Mouse (Mus musculus): ENCODE measurements at regions not wholly inside any gene's neighbourhood (a gene's known extent, or its start where the extent isn't known, plus 50 kb on each side); places are given as distances from the start of the nearest gene placed in this dataset.
A peak's percentile ranks its signal among the peaks of the same experiment; 100 is the strongest.

GRCm38 (mm10) chr9:61251606-61252005 is 120.6 kb upstream of the Tle3 start:
- H3K9ac ChIP-seq (ENCODE audit: low read depth, low read length), result no peak overlapping the region
- no peak for TF ChIP-seq CTCF (IDR thresholded peaks at IDR 0.05; ENCODE audit: low read depth)
- no peak overlapping the region for H3K4me3 ChIP-seq (ENCODE audit: low read depth, low read length)
- no peak for ATAC-seq
- H3K36me3 ChIP-seq (ENCODE audit: control insufficient read depth, insufficient read depth), result no peaks in the 10 kb centered on the region
- no peaks in the 10 kb centered on the region for H3K9me3 ChIP-seq (ENCODE audit: control insufficient read depth)
- 60% methylated on average over 6 of the region's 6 CpGs for WGBS
- H3K27me3 ChIP-seq (replicated peaks; ENCODE audit: control insufficient read depth, insufficient read depth, low read length), result no peaks in the 10 kb centered on the region
- no peaks in the 10 kb centered on the region for H3K4me1 ChIP-seq (replicated peaks; ENCODE audit: control insufficient read depth, insufficient read depth, low read length)
- no peak overlapping the region for H3K27ac ChIP-seq (ENCODE audit: low read depth, low read length)
- no peak overlapping the region for H3K4me2 ChIP-seq (replicated peaks; ENCODE audit: low read depth)

DNA sequence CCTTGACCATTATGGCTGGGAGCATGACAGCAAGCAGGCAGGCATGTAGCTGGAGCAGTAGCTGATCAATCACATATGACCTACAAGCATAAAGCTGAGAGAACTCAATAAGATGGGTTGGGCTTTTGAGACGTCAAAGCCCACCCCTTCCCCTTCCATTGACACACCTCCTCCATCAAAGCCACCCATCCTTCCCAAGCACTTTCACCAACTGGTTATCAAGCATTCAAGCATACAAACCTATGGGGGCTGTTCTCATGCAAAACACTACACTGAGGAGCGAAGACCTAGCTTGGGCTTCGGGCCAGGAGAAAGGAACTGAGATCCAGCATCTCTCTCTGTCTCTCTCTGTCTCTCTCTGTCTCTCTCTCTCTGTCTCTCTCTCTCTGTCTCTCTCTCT is 118.4 kb upstream of the Tle3 start:
- H3K4me3 ChIP-seq (ENCODE audit: low read depth, low read length), result no peak overlapping the region
- WGBS, result 78% methylated on average over 3 of the region's 3 CpGs
- H3K9me3 ChIP-seq (ENCODE audit: control insufficient read depth), result no peaks in the 10 kb centered on the region
- ATAC-seq, result no peak
- no peak for TF ChIP-seq CTCF (IDR thresholded peaks at IDR 0.05; ENCODE audit: low read depth)
- H3K27me3 ChIP-seq (replicated peaks; ENCODE audit: control insufficient read depth, insufficient read depth, low read length), result no peaks in the 10 kb centered on the region
- H3K4me2 ChIP-seq (replicated peaks; ENCODE audit: low read depth), result no peak overlapping the region
- no peak overlapping the region for H3K27ac ChIP-seq (ENCODE audit: low read depth, low read length)
- no peak overlapping the region for H3K9ac ChIP-seq (ENCODE audit: low read depth, low read length)
- no peaks in the 10 kb centered on the region for H3K4me1 ChIP-seq (replicated peaks; ENCODE audit: control insufficient read depth, insufficient read depth, low read length)
- no peaks in the 10 kb centered on the region for H3K36me3 ChIP-seq (ENCODE audit: control insufficient read depth, insufficient read depth)

DNA sequence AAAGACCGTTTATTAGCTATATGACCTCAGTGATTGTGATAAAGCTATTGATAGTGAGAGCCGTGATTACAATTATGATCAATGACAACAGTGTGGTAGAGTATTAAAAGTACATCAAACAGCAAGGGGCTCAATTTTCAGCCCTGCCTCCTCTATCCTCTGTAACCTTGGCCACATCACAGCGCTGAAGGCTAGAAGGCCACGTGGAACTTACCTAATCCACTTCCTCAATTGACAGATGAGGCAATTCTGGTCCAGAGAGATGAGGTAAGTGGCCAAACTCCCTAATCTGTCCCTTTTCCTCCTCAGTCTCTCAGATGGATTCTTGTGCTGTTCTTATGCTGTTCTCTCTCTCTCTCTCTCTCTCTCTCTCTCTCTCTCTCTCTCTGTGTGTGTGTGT is 114.7 kb upstream of the Tle3 start:
- no peak for TF ChIP-seq CTCF (IDR thresholded peaks at IDR 0.05; ENCODE audit: low read depth)
- 29% methylated on average over 4 of the region's 4 CpGs for WGBS
- Histone ChIP-seq H3K4me1 (replicated peaks; ENCODE audit: control insufficient read depth, insufficient read depth, low read length) (no peaks in the 10 kb centered on the region), H3K9me3 (ENCODE audit: control insufficient read depth) (no peaks in the 10 kb centered on the region), H3K9ac (ENCODE audit: low read depth, low read length) (no peak overlapping the region), H3K4me2 (replicated peaks; ENCODE audit: low read depth) (no peak overlapping the region), H3K27ac (ENCODE audit: low read depth, low read length) (no peak overlapping the region), H3K27me3 (replicated peaks; ENCODE audit: control insufficient read depth, insufficient read depth, low read length) (no peaks in the 10 kb centered on the region), H3K4me3 (ENCODE audit: low read depth, low read length) (no peak overlapping the region), H3K36me3 (ENCODE audit: control insufficient read depth, insufficient read depth) (no peaks in the 10 kb centered on the region)
- ATAC-seq, result no peak

GRCm38 (mm10) chr9:61258100-61258499 is 114.1 kb upstream of the Tle3 start:
- H3K9ac ChIP-seq (ENCODE audit: low read depth, low read length), result no peak overlapping the region
- no peak overlapping the region for H3K4me2 ChIP-seq (replicated peaks; ENCODE audit: low read depth)
- no peaks in the 10 kb centered on the region for H3K36me3 ChIP-seq (ENCODE audit: control insufficient read depth, insufficient read depth)
- no peaks in the 10 kb centered on the region for H3K4me1 ChIP-seq (replicated peaks; ENCODE audit: control insufficient read depth, insufficient read depth, low read length)
- no peak for TF ChIP-seq CTCF (IDR thresholded peaks at IDR 0.05; ENCODE audit: low read depth)
- no peak overlapping the region for H3K27ac ChIP-seq (ENCODE audit: low read depth, low read length)
- no peak for ATAC-seq
- H3K4me3 ChIP-seq (ENCODE audit: low read depth, low read length), result no peak overlapping the region
- no peaks in the 10 kb centered on the region for H3K9me3 ChIP-seq (ENCODE audit: control insufficient read depth)
- WGBS, result 61% methylated on average over 5 of the region's 5 CpGs
- H3K27me3 ChIP-seq (replicated peaks; ENCODE audit: control insufficient read depth, insufficient read depth, low read length), result no peaks in the 10 kb centered on the region

DNA sequence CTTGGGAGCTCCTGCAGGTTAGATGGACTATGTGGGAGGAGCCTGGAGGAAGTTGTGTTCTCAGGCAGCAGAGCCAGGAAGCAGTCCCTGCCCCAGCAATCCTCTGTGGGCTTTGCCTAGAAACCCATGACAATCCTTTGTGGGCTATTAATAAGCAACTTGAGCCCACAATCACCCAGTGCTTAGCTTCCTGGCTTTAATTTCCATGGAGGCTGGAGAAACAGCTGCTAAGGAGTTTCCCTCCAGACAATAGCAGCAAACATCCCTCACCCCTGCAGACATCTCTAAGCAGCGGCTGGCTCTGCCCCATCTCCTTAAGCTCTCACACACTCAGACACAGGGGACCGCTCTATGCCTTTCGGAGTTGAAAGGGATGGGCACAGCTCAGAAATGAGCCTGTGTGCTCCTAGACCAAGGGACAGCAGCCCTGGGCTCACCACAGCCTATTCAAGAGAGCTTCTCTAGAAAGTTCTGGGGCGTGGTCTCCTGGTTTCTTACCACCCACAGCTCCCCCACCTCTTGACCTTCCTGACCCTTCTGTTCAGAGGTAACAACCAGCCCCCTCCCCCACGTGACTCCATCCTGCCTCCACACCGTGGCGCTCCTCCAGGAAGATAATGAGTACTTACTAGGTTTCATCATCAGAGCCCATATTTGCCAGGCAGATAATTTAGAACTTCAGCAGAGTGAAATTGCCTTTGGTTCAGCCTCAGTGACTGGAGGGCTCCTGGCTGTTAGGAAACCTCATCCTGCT is 112.6 kb upstream of the Tle3 start:
- WGBS, result 27% methylated on average over 7 of the region's 7 CpGs
- H3K4me2 ChIP-seq (replicated peaks; ENCODE audit: low read depth), result no peak overlapping the region
- no peaks in the 10 kb centered on the region for H3K36me3 ChIP-seq (ENCODE audit: control insufficient read depth, insufficient read depth)
- no peaks in the 10 kb centered on the region for H3K27me3 ChIP-seq (replicated peaks; ENCODE audit: control insufficient read depth, insufficient read depth, low read length)
- no peak for ATAC-seq
- H3K4me1 ChIP-seq (replicated peaks; ENCODE audit: control insufficient read depth, insufficient read depth, low read length), result no peaks in the 10 kb centered on the region
- peak; percentile 21; the same call in 1 of the 2 replicates for TF ChIP-seq CTCF (IDR thresholded peaks at IDR 0.05; ENCODE audit: low read depth)
- no peak overlapping the region for H3K27ac ChIP-seq (ENCODE audit: low read depth, low read length)
- H3K9ac ChIP-seq (ENCODE audit: low read depth, low read length), result no peak overlapping the region
- no peaks in the 10 kb centered on the region for H3K9me3 ChIP-seq (ENCODE audit: control insufficient read depth)
- no peak overlapping the region for H3K4me3 ChIP-seq (ENCODE audit: low read depth, low read length)

DNA sequence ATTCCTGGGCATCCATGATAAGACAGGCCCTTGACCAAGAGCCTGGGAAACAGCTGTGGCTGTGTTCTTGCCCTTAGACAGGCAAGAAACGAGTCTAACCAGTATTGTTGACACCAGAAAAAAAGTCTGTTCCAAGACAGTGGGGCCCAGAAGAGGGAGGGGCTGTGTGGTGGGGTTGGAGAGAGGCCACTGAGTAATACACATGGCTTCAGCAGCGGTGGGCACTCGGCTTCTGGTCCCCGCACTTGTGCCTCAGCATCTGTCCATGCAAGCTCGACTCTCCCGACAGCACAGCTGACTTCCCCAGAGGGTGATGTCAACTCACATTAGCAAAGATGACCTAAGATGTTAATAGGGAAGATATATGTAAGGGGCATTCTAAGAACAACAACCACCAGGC is 110.9 kb upstream of the Tle3 start:
- H3K27me3 ChIP-seq (replicated peaks; ENCODE audit: control insufficient read depth, insufficient read depth, low read length), result no peaks in the 10 kb centered on the region
- no peaks in the 10 kb centered on the region for H3K9me3 ChIP-seq (ENCODE audit: control insufficient read depth)
- H3K4me2 ChIP-seq (replicated peaks; ENCODE audit: low read depth), result no peak overlapping the region
- no peak for ATAC-seq
- H3K4me3 ChIP-seq (ENCODE audit: low read depth, low read length), result no peak overlapping the region
- WGBS, result 38% methylated on average over 6 of the region's 6 CpGs
- no peak for TF ChIP-seq CTCF (IDR thresholded peaks at IDR 0.05; ENCODE audit: low read depth)
- H3K27ac ChIP-seq (ENCODE audit: low read depth, low read length), result no peak overlapping the region
- no peaks in the 10 kb centered on the region for H3K4me1 ChIP-seq (replicated peaks; ENCODE audit: control insufficient read depth, insufficient read depth, low read length)
- no peak overlapping the region for H3K9ac ChIP-seq (ENCODE audit: low read depth, low read length)
- no peaks in the 10 kb centered on the region for H3K36me3 ChIP-seq (ENCODE audit: control insufficient read depth, insufficient read depth)
